Mouse (Mus musculus) liver, adult 2 months (tissue): ENCODE data around the gene Asf1b. TPM values are rescaled to one million over a fixed set of nuclear protein-coding genes. Genes with fewer than 3 reads are reported as not detected.

ENCODE experiments used
- DNase-seq: peaks from one replicate; pipeline ENCODE4 v3.0.0-alpha.2; 2011; ENCODE audit warnings: low read depth, low spot score; ENCODE audit errors: extremely low read depth
- H3K27ac ChIP-seq: fragments of 200-500 bp; replicated peaks from 2 replicates; pipeline ENCODE4 v1.5.1; 2012; ENCODE audit warnings: low read depth, mild to moderate bottlenecking, control low read depth, inconsistent platforms, low read length; ENCODE audit not compliant: insufficient read depth
- H3K27me3 ChIP-seq: fragments of 200-500 bp; 2 replicates; pipeline ENCODE4 v1.6.1; 2012; ENCODE audit warnings: mild to moderate bottlenecking, moderate library complexity, low read length, inconsistent platforms; ENCODE audit not compliant: control insufficient read depth, insufficient read depth
- H3K36me3 ChIP-seq: fragments of 200-500 bp; 2 replicates; pipeline ENCODE4 v1.6.1; 2012; ENCODE audit warnings: low read length, inconsistent platforms; ENCODE audit not compliant: control insufficient read depth, insufficient read depth
- H3K4me1 ChIP-seq: fragments of 200-500 bp; 2 replicates; pipeline ENCODE4 v1.6.1; 2011; ENCODE audit warnings: low read length; ENCODE audit not compliant: control insufficient read depth, insufficient read depth
- H3K4me3 ChIP-seq: fragments of 200-500 bp; 2 replicates; pipeline ENCODE4 v1.5.1; 2011; ENCODE audit warnings: low read depth, mild to moderate bottlenecking, control low read depth, low read length, moderate library complexity; ENCODE audit not compliant: insufficient read depth
- H3K79me2 ChIP-seq: fragments of 200-500 bp; 2 replicates; pipeline ENCODE4 v1.6.1; 2012; ENCODE audit warnings: inconsistent platforms, mild to moderate bottlenecking, low read length, moderate library complexity; ENCODE audit not compliant: control insufficient read depth, insufficient read depth
- H3K9ac ChIP-seq: fragments of 200-500 bp; 2 replicates; pipeline ENCODE4 v1.6.1; 2012; ENCODE audit warnings: low read depth, mild to moderate bottlenecking, control low read depth, inconsistent platforms, low read length
- CTCF ChIP-seq: fragments of 200-500 bp; IDR thresholded peaks from 2 replicates; pipeline ENCODE4 v1.5.1; 2011; ENCODE audit warnings: low read depth, low read length, control low read depth
- POLR2A ChIP-seq: fragments of 200-500 bp; IDR thresholded peaks from 2 replicates; pipeline ENCODE4 v1.6.1; 2011; ENCODE audit warnings: low read length, control low read depth; ENCODE audit not compliant: insufficient read depth; ENCODE audit errors: extremely low read depth
- WGBS: fragments of 180-500 bp; shearing (Covaris S2); methylation state at CpG from one replicate; pipeline ENCODE4 v1.1.7; 2018; 5-methylcytosine and 5-hydroxymethylcytosine counted together
- polyA plus RNA-seq: library from polyadenylated mRNA; depleted of rRNA; stranded (reverse); fragments of >200 nt; gene quantifications from 2 replicates; pipeline ENCODE4 v1.2.3, GENCODE M21; 2012; rRNA removed
- total RNA-seq: library from RNA; depleted of rRNA; stranded (reverse); fragments of >200 nt; gene quantifications from 2 replicates; pipeline ENCODE4 v1.2.3, GENCODE M21; 2014; rRNA removed

Gene Asf1b
- total and polyA plus RNA-seq, 2 experiments: 0.37 to 1.4 TPM

- Histone ChIP-seq H3K79me2 (no peaks in the 10 kb centered on the region), H3K36me3 (no peaks in the 10 kb centered on the region), H3K4me3 (no peak overlapping the region), H3K9ac (no peak overlapping the region), H3K27ac (no peak overlapping the region), H3K27me3 (no peaks in the 10 kb centered on the region; the same call in 1 of the 2 replicates), H3K4me1 (no peaks in the 10 kb centered on the region)
- TF ChIP-seq POLR2A (no peak), CTCF (no peak)
- DNase-seq: no peak
- WGBS: 77% methylated on average over 9 of the region's 9 CpGs
Observed at GRCm38 (mm10) chr8:84019738-84020137, 64.4 kb downstream of the Asf1b start.

Other genes with a start within 250 kb of the Asf1b start
- 13.5 and 19.2 TPM in 2 replicates for gene Ddx39, start 240.3 kb upstream of the Asf1b start, total RNA-seq
- 14.3 and 17.2 TPM in 2 replicates for gene Ddx39, start 240.3 kb upstream of the Asf1b start, polyA plus RNA-seq
- 20.8 and 21.2 TPM in 2 replicates for gene Adgre5, start 214.2 kb upstream of the Asf1b start, total RNA-seq
- 9.7 and 17.9 TPM in 2 replicates for gene Adgre5, start 214.2 kb upstream of the Asf1b start, polyA plus RNA-seq
- gene Adgrl1, start 55.4 kb upstream of the Asf1b start, total RNA-seq: 1.6 TPM in 2 replicates
- gene Adgrl1, start 55.4 kb upstream of the Asf1b start, polyA plus RNA-seq: 2.7 and 3.5 TPM in 2 replicates
- gene Gm10644, start 302 bp upstream of the Asf1b start, total RNA-seq: 1.8 and 2.0 TPM in 2 replicates
- 4.0 and 4.3 TPM in 2 replicates for gene Gm10644, start 302 bp upstream of the Asf1b start, polyA plus RNA-seq
- gene Prkaca, start 17.5 kb downstream of the Asf1b start, total RNA-seq: 23.0 and 24.9 TPM in 2 replicates
- 47.8 and 56.5 TPM in 2 replicates for gene Prkaca, start 17.5 kb downstream of the Asf1b start, polyA plus RNA-seq
- gene Samd1, start 42.2 kb downstream of the Asf1b start, total RNA-seq: 4.0 and 7.2 TPM in 2 replicates
- gene Samd1, start 42.2 kb downstream of the Asf1b start, polyA plus RNA-seq: 11.9 and 12.2 TPM in 2 replicates
- gene 1700067K01Rik, start 46.0 kb downstream of the Asf1b start, total RNA-seq: 0.20 and 0.46 TPM in 2 replicates
- 0.11 and 0.26 TPM in 2 replicates for gene 1700067K01Rik, start 46.0 kb downstream of the Asf1b start, polyA plus RNA-seq
- gene 2210011C24Rik, start 56.7 kb downstream of the Asf1b start, total RNA-seq: 0.20 and 0.28 TPM in 2 replicates
- gene 2210011C24Rik, start 56.7 kb downstream of the Asf1b start, polyA plus RNA-seq: 0.21 and 0.34 TPM in 2 replicates
- not detected in 2 replicates for gene Palm3, start 66.0 kb downstream of the Asf1b start, total RNA-seq
- not detected in 2 replicates for gene Palm3, start 66.0 kb downstream of the Asf1b start, polyA plus RNA-seq
- gene Il27ra, start 87.1 kb downstream of the Asf1b start, total RNA-seq: 1.4 and 1.5 TPM in 2 replicates
- 1.4 and 2.1 TPM in 2 replicates for gene Il27ra, start 87.1 kb downstream of the Asf1b start, polyA plus RNA-seq
- gene Rln3, start 89.5 kb downstream of the Asf1b start, total RNA-seq: not detected in 2 replicates
- gene Rln3, start 89.5 kb downstream of the Asf1b start, polyA plus RNA-seq: not detected in 2 replicates
- 0.65 and 0.74 TPM in 2 replicates for gene Gm10643, start 109.6 kb downstream of the Asf1b start, total RNA-seq
- gene Gm10643, start 109.6 kb downstream of the Asf1b start, polyA plus RNA-seq: 0.10 TPM in 1 of 2 replicates, not detected in the other
- gene Rfx1, start 111.3 kb downstream of the Asf1b start, total RNA-seq: 1.8 and 2.6 TPM in 2 replicates
- 6.4 and 8.3 TPM in 2 replicates for gene Rfx1, start 111.3 kb downstream of the Asf1b start, polyA plus RNA-seq
- gene Dcaf15, start 149.3 kb downstream of the Asf1b start, total RNA-seq: 1.4 and 2.2 TPM in 2 replicates
- gene Dcaf15, start 149.3 kb downstream of the Asf1b start, polyA plus RNA-seq: 9.2 and 9.9 TPM in 2 replicates
- gene Podnl1, start 170.5 kb downstream of the Asf1b start, total RNA-seq: 0.13 TPM in 1 of 2 replicates, not detected in the other
- gene Podnl1, start 170.5 kb downstream of the Asf1b start, polyA plus RNA-seq: 0.51 and 0.86 TPM in 2 replicates
- gene Cc2d1a, start 192.4 kb downstream of the Asf1b start, total RNA-seq: 4.0 and 5.6 TPM in 2 replicates
- gene Cc2d1a, start 192.4 kb downstream of the Asf1b start, polyA plus RNA-seq: 10.4 and 10.6 TPM in 2 replicates
- gene 4930432K21Rik, start 192.5 kb downstream of the Asf1b start, total RNA-seq: not detected in 2 replicates
- gene 4930432K21Rik, start 192.5 kb downstream of the Asf1b start, polyA plus RNA-seq: 0.07 and 0.11 TPM in 2 replicates
- gene Nanos3, start 229.7 kb downstream of the Asf1b start, total RNA-seq: not detected in 2 replicates
- not detected in 2 replicates for gene Nanos3, start 229.7 kb downstream of the Asf1b start, polyA plus RNA-seq